Mouse (Mus musculus) midbrain, embryonic 10.5 days (tissue): ENCODE measurements at regions not wholly inside any gene's neighbourhood (a gene's known extent, or its start where the extent isn't known, plus 50 kb on each side); places are given as distances from the start of the nearest gene placed in this dataset.

Experiments used
- DNase-seq: peaks from one replicate; pipeline ENCODE4 v3.0.0-alpha.2; 2017; ENCODE audit warnings: low spot score
- H3K27ac ChIP-seq: fragments of 300-500 bp; sonication (generic); replicated peaks from 2 replicates; pipeline ENCODE4 v1.5.1; 2016; ENCODE audit warnings: mild to moderate bottlenecking
- H3K27me3 ChIP-seq: fragments of 300-500 bp; sonication (generic); 2 replicates; pipeline ENCODE4 v1.6.1; 2016; ENCODE audit warnings: low read depth, mild to moderate bottlenecking; ENCODE audit not compliant: poor library complexity, severe bottlenecking
- H3K36me3 ChIP-seq: fragments of 300-500 bp; sonication (generic); 2 replicates; pipeline ENCODE4 v1.6.1; 2016; ENCODE audit warnings: mild to moderate bottlenecking, moderate library complexity
- H3K4me1 ChIP-seq: fragments of 300-500 bp; sonication (generic); 2 replicates; pipeline ENCODE4 v1.6.1; 2016
- H3K4me3 ChIP-seq: fragments of 300-500 bp; sonication (generic); 2 replicates; pipeline ENCODE4 v1.5.1; 2016; ENCODE audit warnings: mild to moderate bottlenecking, moderate library complexity
- H3K9me3 ChIP-seq: fragments of 300-500 bp; sonication (generic); replicated peaks from 2 replicates; pipeline ENCODE4 v1.6.1; 2016; ENCODE audit warnings: mild to moderate bottlenecking
- WGBS: fragments of 180-500 bp; shearing (Covaris S2); methylation state at CpG from one replicate; pipeline ENCODE4 v1.1.7; 2016; 5-methylcytosine and 5-hydroxymethylcytosine counted together

- H3K4me1 ChIP-seq: no peaks in the 10 kb centered on the region
- no peak overlapping the region for H3K27ac ChIP-seq
- H3K9me3 ChIP-seq: no peaks in the 10 kb centered on the region
- DNase-seq: peak; percentile 13
- WGBS: 82% methylated on average over 2 of the region's 2 CpGs
- no peak overlapping the region for H3K4me3 ChIP-seq
- no peaks in the 10 kb centered on the region for H3K36me3 ChIP-seq
- H3K27me3 ChIP-seq: no peaks in the 10 kb centered on the region
Observed at GRCm38 (mm10) chr17:94553400-94553799, 196.4 kb downstream of the Mettl4 start.

GRCm38 (mm10) chr17:94528765-94529164 is 221.1 kb downstream of the Mettl4 start:
- H3K27me3 ChIP-seq: no peaks in the 10 kb centered on the region
- H3K27ac ChIP-seq: no peak overlapping the region
- H3K36me3 ChIP-seq: no peaks in the 10 kb centered on the region
- H3K4me1 ChIP-seq: no peaks in the 10 kb centered on the region
- H3K4me3 ChIP-seq: no peak overlapping the region
- DNase-seq: no peak
- WGBS: 93% methylated on average over 2 of the region's 2 CpGs
- H3K9me3 ChIP-seq: no peaks in the 10 kb centered on the region
